Mouse (Mus musculus): Measurements from ENCODE around the gene Stat5b. TPM values are rescaled to one million over a fixed set of nuclear protein-coding genes. Genes with fewer than 3 reads are reported as not detected.

The Stat5b gene
- polyA plus RNA-seq, 1 experiment from 2014 or later, result 24.9 TPM

- Histone ChIP-seq H3K4me3 (replicated peaks) (peak overlapping the region; percentile 94), H3K9ac (peak overlapping the region; percentile 91), H3K27ac (replicated peaks) (peak overlapping the region; percentile 87), H3K4me2 (replicated peaks) (peak overlapping the region; percentile 82), H3K9me3 (replicated peaks) (no peaks in the 10 kb centered on the region), H3K27me3 (peaks cover 20% of the 10 kb centered on the region; the same call in 1 of the 2 replicates), H3K36me3 (no peaks in the 10 kb centered on the region), H3K4me1 (peaks cover 19% of the 10 kb centered on the region)
- WGBS, result 2% methylated on average over 33 of the region's 33 CpGs
- peak; percentile 43; the same call in 1 of the 2 replicates for ATAC-seq (ENCODE audit: insufficient number of reproducible peaks, low FRiP score, low TSS enrichment, low read depth)
Observed at GRCm38 (mm10) chr11:100850778-100851528, 429 bp upstream of the Stat5b start.

GRCm38 (mm10) chr11:100849456-100850037, 977 bp downstream of the Stat5b start:
- ATAC-seq (ENCODE audit: insufficient number of reproducible peaks, low FRiP score, low TSS enrichment, low read depth), result no peak
- H3K4me2 ChIP-seq (replicated peaks), result peak overlapping the region; percentile 82
- H3K27me3 ChIP-seq, result 0 out of 2 replicates have a peak, but pooled peaks cover 9% of the 10 kb centered on the region
- peak overlapping the region; percentile 87 for H3K27ac ChIP-seq (replicated peaks)
- H3K4me1 ChIP-seq, result peaks cover 27% of the 10 kb centered on the region
- H3K9ac ChIP-seq, result peak overlapping the region; percentile 91
- no peaks in the 10 kb centered on the region for H3K36me3 ChIP-seq
- H3K4me3 ChIP-seq (replicated peaks), result peak overlapping the region; percentile 94
- 4% methylated on average over 13 of the region's 13 CpGs for WGBS
- H3K9me3 ChIP-seq (replicated peaks), result no peaks in the 10 kb centered on the region

DNA sequence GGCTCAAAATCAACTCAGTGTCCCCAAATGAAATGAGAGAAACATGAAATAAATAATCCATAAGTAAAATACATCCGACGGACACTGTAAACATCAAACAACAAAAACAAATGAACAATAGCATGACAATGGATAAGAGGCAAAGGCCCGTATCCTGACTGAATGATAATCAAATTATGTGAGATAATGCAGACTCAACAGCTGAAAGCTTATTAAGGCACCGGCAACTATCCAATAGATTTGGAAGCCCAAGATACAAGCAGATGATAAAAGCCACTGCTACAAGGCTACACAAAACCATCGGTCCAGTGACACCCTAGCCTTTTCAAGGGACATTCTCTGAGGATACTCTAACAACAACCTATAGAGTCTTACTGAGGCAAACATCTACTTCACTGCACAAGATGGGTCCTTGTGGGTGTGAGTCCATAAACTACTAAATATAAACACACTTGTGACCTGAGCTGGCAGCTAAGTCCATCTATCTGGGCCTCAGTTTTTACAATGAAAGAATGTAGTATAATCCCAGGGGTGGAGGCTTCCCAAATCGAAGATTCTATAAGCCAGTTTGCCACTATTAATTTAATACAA, 1.6 kb downstream of the Stat5b start:
- no peaks in the 10 kb centered on the region for H3K36me3 ChIP-seq
- H3K9me3 ChIP-seq (replicated peaks), result no peaks in the 10 kb centered on the region
- 0 out of 2 replicates have a peak, but pooled peaks cover 9% of the 10 kb centered on the region for H3K27me3 ChIP-seq
- H3K4me3 ChIP-seq (replicated peaks), result peak overlapping the region; percentile 94
- 69% methylated on average over 6 of the region's 6 CpGs for WGBS
- peaks cover 27% of the 10 kb centered on the region for H3K4me1 ChIP-seq
- ATAC-seq (ENCODE audit: insufficient number of reproducible peaks, low FRiP score, low TSS enrichment, low read depth), result no peak
- H3K9ac ChIP-seq, result no peak overlapping the region
- no peak overlapping the region for H3K27ac ChIP-seq (replicated peaks)
- peak overlapping the region; percentile 82 for H3K4me2 ChIP-seq (replicated peaks)

DNA sequence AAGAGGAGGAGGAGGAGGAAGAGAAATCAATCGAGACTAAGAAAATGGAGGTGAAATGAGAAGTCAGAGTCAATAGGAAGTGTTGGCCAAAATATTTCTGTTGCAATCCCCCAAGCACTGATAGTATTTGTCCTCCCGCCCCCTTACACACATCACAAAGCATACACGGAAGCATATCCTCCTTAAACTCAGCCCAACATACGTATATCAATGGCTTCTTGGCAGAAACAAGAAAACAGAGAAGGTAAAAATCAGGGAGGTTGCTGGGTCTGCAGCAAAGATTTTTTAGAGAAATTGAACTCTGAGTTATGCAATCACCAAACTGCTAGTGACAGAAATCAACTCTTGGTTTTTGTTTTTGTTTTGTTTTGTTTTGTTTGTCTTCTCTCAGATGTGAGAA, 2.4 kb downstream of the Stat5b start:
- no peak overlapping the region for H3K4me2 ChIP-seq (replicated peaks)
- 63% methylated on average over 4 of the region's 4 CpGs for WGBS
- no peaks in the 10 kb centered on the region for H3K36me3 ChIP-seq
- no peak for ATAC-seq (ENCODE audit: insufficient number of reproducible peaks, low FRiP score, low TSS enrichment, low read depth)
- H3K27ac ChIP-seq (replicated peaks), result no peak overlapping the region
- no peak overlapping the region for H3K9ac ChIP-seq
- H3K9me3 ChIP-seq (replicated peaks), result no peaks in the 10 kb centered on the region
- H3K4me3 ChIP-seq (replicated peaks), result no peak overlapping the region
- H3K27me3 ChIP-seq, result 0 out of 2 replicates have a peak, but pooled peaks cover 6% of the 10 kb centered on the region
- peaks cover 27% of the 10 kb centered on the region for H3K4me1 ChIP-seq

GRCm38 (mm10) chr11:100847572-100847971, 3.0 kb downstream of the Stat5b start:
- 90% methylated on average over 4 of the region's 4 CpGs for WGBS
- Histone ChIP-seq H3K9me3 (replicated peaks) (no peaks in the 10 kb centered on the region), H3K27me3 (0 out of 2 replicates have a peak, but pooled peaks cover under 1% of the 10 kb centered on the region), H3K4me1 (peaks cover 27% of the 10 kb centered on the region), H3K4me2 (replicated peaks) (no peak overlapping the region), H3K36me3 (no peaks in the 10 kb centered on the region), H3K27ac (replicated peaks) (no peak overlapping the region), H3K4me3 (replicated peaks) (no peak overlapping the region), H3K9ac (no peak overlapping the region)
- ATAC-seq (ENCODE audit: insufficient number of reproducible peaks, low FRiP score, low TSS enrichment, low read depth), result no peak

DNA sequence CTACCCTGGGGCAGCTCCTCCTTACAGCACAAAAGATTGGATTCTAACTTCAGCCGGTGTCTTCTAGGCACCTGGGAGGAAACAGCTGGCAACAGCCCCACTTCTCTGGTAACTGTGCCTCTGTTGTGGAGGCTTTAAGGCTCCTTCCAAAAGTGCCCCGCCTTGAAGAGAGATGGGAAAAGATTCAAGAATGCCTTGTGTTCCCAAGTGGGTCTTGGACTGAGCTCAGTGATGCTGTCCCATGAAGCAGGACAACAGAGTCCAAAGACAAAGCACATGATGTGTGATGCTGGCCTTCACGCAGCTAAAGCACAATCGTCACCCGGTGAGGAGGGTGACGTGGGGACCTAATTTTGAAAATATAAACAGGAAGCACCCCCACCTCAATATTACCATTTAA, 4.7 kb downstream of the Stat5b start:
- no peak for ATAC-seq (ENCODE audit: insufficient number of reproducible peaks, low FRiP score, low TSS enrichment, low read depth)
- no peak overlapping the region for H3K9ac ChIP-seq
- no peaks in the 10 kb centered on the region for H3K9me3 ChIP-seq (replicated peaks)
- 78% methylated on average over 6 of the region's 6 CpGs for WGBS
- no peak overlapping the region for H3K4me3 ChIP-seq (replicated peaks)
- H3K36me3 ChIP-seq, result no peaks in the 10 kb centered on the region
- peaks cover 24% of the 10 kb centered on the region for H3K4me1 ChIP-seq
- no peaks in the 10 kb centered on the region for H3K27me3 ChIP-seq
- H3K27ac ChIP-seq (replicated peaks), result no peak overlapping the region
- no peak overlapping the region for H3K4me2 ChIP-seq (replicated peaks)

- no peak overlapping the region for H3K9ac ChIP-seq
- WGBS, result 82% methylated on average over 4 of the region's 4 CpGs
- H3K27ac ChIP-seq (replicated peaks), result no peak overlapping the region
- no peaks in the 10 kb centered on the region for H3K36me3 ChIP-seq
- no peak overlapping the region for H3K4me3 ChIP-seq (replicated peaks)
- ATAC-seq (ENCODE audit: insufficient number of reproducible peaks, low FRiP score, low TSS enrichment, low read depth), result no peak
- H3K9me3 ChIP-seq (replicated peaks), result no peaks in the 10 kb centered on the region
- no peak overlapping the region for H3K4me2 ChIP-seq (replicated peaks)
- H3K4me1 ChIP-seq, result peaks cover 20% of the 10 kb centered on the region
- no peaks in the 10 kb centered on the region for H3K27me3 ChIP-seq
Observed at GRCm38 (mm10) chr11:100844121-100844520, 6.4 kb downstream of the Stat5b start.

GRCm38 (mm10) chr11:100843070-100843669, 7.4 kb downstream of the Stat5b start:
- Histone ChIP-seq H3K36me3 (no peaks in the 10 kb centered on the region), H3K4me1 (peaks cover 12% of the 10 kb centered on the region; the same call in 1 of the 2 replicates), H3K9me3 (replicated peaks) (no peaks in the 10 kb centered on the region), H3K9ac (no peak overlapping the region), H3K27ac (replicated peaks) (no peak overlapping the region), H3K4me2 (replicated peaks) (no peak overlapping the region), H3K27me3 (no peaks in the 10 kb centered on the region), H3K4me3 (replicated peaks) (no peak overlapping the region)
- no peak for ATAC-seq (ENCODE audit: insufficient number of reproducible peaks, low FRiP score, low TSS enrichment, low read depth)
- WGBS, result 91% methylated on average over 8 of the region's 8 CpGs

- 81% methylated on average over 7 of the region's 7 CpGs for WGBS
- no peaks in the 10 kb centered on the region for H3K36me3 ChIP-seq
- H3K9ac ChIP-seq, result no peak overlapping the region
- H3K4me3 ChIP-seq (replicated peaks), result no peak overlapping the region
- no peak for ATAC-seq (ENCODE audit: insufficient number of reproducible peaks, low FRiP score, low TSS enrichment, low read depth)
- no peaks in the 10 kb centered on the region for H3K27me3 ChIP-seq
- H3K27ac ChIP-seq (replicated peaks), result no peak overlapping the region
- no peaks in the 10 kb centered on the region for H3K9me3 ChIP-seq (replicated peaks)
- no peak overlapping the region for H3K4me2 ChIP-seq (replicated peaks)
- H3K4me1 ChIP-seq, result peaks cover 12% of the 10 kb centered on the region; the same call in 1 of the 2 replicates
Observed at GRCm38 (mm10) chr11:100842025-100842424, 8.5 kb downstream of the Stat5b start.

DNA sequence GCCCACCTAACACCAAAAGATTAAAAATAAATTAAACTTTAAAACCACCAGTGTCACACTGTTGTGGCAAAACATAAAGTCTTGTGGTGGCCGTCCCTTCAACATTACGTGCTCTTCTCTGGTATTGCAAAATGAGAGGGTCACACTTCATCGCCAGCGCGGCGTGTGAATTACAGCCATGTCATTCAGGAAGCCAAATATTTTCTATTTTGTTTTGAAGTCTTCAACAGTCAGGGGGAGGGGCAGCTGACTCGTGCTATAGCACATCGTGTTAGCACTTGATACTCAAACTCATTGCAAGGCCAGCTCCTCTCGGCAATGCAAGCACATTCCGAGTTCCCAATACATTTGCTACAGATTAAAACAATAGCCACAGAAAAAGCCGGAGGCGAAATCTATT, 9.7 kb downstream of the Stat5b start:
- Histone ChIP-seq H3K36me3 (no peaks in the 10 kb centered on the region), H3K27ac (replicated peaks) (no peak overlapping the region), H3K9ac (no peak overlapping the region), H3K4me3 (replicated peaks) (no peak overlapping the region), H3K4me2 (replicated peaks) (no peak overlapping the region), H3K9me3 (replicated peaks) (no peaks in the 10 kb centered on the region), H3K27me3 (no peaks in the 10 kb centered on the region), H3K4me1 (peaks cover 12% of the 10 kb centered on the region; the same call in 1 of the 2 replicates)
- no peak for ATAC-seq (ENCODE audit: insufficient number of reproducible peaks, low FRiP score, low TSS enrichment, low read depth)
- WGBS, result 37% methylated on average over 12 of the region's 12 CpGs

- Histone ChIP-seq H3K9ac (no peak overlapping the region), H3K9me3 (replicated peaks) (no peaks in the 10 kb centered on the region), H3K27ac (replicated peaks) (no peak overlapping the region), H3K4me1 (0 out of 2 replicates have a peak, but pooled peaks cover 5% of the 10 kb centered on the region), H3K4me2 (replicated peaks) (no peak overlapping the region), H3K36me3 (no peaks in the 10 kb centered on the region), H3K4me3 (replicated peaks) (no peak overlapping the region), H3K27me3 (no peaks in the 10 kb centered on the region)
- no peak for ATAC-seq (ENCODE audit: insufficient number of reproducible peaks, low FRiP score, low TSS enrichment, low read depth)
- WGBS, result 54% methylated on average over 8 of the region's 8 CpGs
Observed at GRCm38 (mm10) chr11:100839523-100839922, 11.0 kb downstream of the Stat5b start.
